Mouse (Mus musculus) small intestine, adult 2 months (tissue): ENCODE measurements at regions not wholly inside any gene's neighbourhood (a gene's known extent, or its start where the extent isn't known, plus 50 kb on each side); places are given as distances from the start of the nearest gene placed in this dataset.

Experiments used
- CTCF ChIP-seq: fragments of 200-500 bp; IDR thresholded peaks from 2 replicates; pipeline ENCODE4 v1.5.1; 2012; ENCODE audit warnings: low read depth, mild to moderate bottlenecking, control low read depth, inconsistent platforms, low read length, moderate library complexity, mixed read lengths; ENCODE audit not compliant: insufficient replicate concordance, insufficient read length; ENCODE audit errors: extremely low read depth
- POLR2A ChIP-seq: fragments of 200-500 bp; IDR thresholded peaks from 2 replicates; pipeline ENCODE4 v1.6.1; 2012; ENCODE audit warnings: low read depth, mild to moderate bottlenecking, control low read depth, inconsistent platforms, low read length, moderate library complexity

DNA sequence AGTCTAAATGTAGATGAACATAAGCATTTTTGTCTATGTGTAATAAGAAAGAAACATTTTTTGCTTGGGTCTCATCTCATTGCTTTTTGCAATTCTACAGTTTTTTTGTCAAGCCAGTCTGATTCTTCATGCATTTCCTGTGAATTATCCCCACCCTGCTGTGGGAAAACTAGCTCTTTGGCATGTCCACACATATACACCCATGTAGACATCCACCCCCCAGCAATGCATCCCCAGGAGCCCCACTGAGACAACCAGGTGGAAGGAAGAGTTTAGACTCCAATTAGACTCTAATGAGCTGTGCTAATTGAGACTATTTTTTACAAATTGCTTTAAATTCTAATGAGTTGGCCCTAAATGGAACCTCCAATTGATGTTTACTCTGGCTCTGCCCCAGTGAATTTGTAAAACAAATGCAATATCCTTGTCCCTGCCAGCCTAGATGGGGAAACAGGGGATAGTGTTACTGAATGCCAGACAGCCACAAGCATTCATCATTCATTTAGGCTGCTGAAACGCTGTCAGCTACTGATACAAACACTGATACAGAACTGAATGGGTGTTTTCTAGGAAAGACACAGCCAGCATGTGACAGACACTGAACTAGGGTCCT lies 328.7 kb upstream of the Gm26657 start:
- TF ChIP-seq POLR2A = no peak
- TF ChIP-seq CTCF = no peak
